Mouse (Mus musculus) C2C12 (cell line): ENCODE measurements at regions not wholly inside any gene's neighbourhood (a gene's known extent, or its start where the extent isn't known, plus 50 kb on each side); places are given as distances from the start of the nearest gene placed in this dataset.

ENCODE experiments used
- CEBPB ChIP-seq: IDR thresholded peaks from one replicate; pipeline ENCODE4 v1.6.1; 2011; ENCODE audit warnings: low read depth, mild to moderate bottlenecking, control low read depth, moderate library complexity
- CTCF ChIP-seq: IDR thresholded peaks from one replicate; pipeline ENCODE4 v1.5.1; 2011; ENCODE audit not compliant: control insufficient read depth, insufficient read depth, insufficient read length
- MAX ChIP-seq: IDR thresholded peaks from one replicate; pipeline ENCODE4 v1.6.1; 2011; ENCODE audit warnings: mild to moderate bottlenecking, control low read depth
- MYOG ChIP-seq: IDR thresholded peaks from one replicate; pipeline ENCODE4 v1.6.1; 2011; ENCODE audit not compliant: control insufficient read depth, insufficient read length; ENCODE audit errors: extremely low read depth

- TF ChIP-seq CEBPB (no peak), CTCF (no peak), MYOG (no peak), MAX (no peak)
Observed at GRCm38 (mm10) chr13:110895349-110895748, 359.5 kb upstream of the Actbl2 start.
